Mouse (Mus musculus) layer of hippocampus, adult 8-10 months (tissue): ENCODE measurements around the gene Ccnd3. TPM values are rescaled to one million over a fixed set of nuclear protein-coding genes. Genes with fewer than 3 reads are reported as not detected.
"Not testable (repeated sequence)": the region's sequence is repeated elsewhere in the genome, so short reads cannot be mapped to it uniquely, and the experiment has no call there.

Source experiments
- DNase-seq, 2 experiments: peaks; one replicate each; pipeline ENCODE4 v3.0.0; 2022; ENCODE audit warnings: low spot score in 2 of 2
- total RNA-seq, 4 experiments: library from RNA; stranded (reverse); gene quantifications; 2 replicates each; pipeline ENCODE4 v1.2.4; 2022

Ccnd3 gene
- total RNA-seq, 4 experiments from 2014 or later = 38.4 to 45.2 (median 38.8) TPM

- no peak for DNase-seq
These were observed 89.5 kb downstream of the Ccnd3 start for GRCm38 (mm10) chr17:47594183-47594968.

DNA sequence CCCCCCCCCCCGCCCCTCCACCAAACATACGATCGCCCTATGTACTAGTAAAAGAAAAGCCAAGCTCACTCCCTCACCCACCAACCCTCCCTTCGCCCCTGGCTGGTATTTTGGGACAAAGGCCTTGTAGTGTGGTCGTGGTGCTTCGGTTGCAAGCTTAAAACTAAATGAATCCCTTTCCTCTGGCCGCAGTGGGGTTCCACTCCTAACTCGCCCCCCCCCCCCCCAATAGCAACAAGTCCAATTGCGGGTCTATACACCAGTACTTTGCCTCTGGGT is 90.1 kb downstream of the Ccnd3 start:
- DNase-seq = no peak

DNA sequence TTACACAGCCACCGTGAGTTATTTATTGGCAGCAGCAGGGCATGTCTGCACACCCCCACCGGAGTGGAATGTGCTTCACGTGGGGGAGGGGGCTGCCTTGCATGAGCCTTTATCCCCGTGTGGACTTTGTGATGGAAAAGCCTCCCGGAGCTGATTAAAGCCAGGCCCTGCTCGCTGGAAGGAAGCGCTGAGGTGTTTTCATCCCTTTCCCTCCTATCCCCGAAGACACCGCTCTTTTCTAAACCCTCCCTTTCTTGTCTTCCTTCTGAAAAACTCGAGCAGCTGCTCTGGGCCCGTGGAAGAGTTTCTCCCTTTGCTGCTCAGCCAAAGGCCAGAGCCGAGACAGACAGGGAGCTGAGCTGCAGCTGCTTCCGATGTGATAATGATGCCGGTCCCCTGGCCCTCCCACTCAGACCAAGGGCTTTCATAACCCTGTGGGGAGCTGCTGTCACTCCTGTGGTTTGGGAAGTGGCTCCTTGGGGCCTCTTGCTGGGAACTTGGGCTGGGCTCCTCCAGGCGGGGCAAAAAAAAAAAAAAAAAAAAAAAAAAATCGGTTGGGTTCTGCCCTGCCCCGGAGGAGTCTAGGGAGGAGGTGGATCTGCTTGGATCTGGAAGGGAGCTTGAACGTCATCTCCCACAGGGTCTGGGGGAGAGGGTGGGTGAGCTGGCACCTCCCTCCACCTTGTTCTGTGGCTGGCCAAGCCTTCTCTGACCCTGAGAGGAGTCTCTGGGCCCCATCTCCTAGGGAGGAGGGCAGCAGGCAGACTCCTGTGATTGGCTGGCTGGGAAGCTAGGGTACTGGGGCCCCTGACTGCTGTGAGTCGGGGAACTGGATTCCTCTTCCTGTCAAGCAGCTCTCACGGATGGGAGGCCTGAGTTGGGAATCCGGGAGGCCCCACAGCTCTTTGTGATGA is 90.7 kb downstream of the Ccnd3 start:
- DNase-seq = no peak

- DNase-seq = no peak
These were observed 91.4 kb downstream of the Ccnd3 start for GRCm38 (mm10) chr17:47596162-47596838.

DNA sequence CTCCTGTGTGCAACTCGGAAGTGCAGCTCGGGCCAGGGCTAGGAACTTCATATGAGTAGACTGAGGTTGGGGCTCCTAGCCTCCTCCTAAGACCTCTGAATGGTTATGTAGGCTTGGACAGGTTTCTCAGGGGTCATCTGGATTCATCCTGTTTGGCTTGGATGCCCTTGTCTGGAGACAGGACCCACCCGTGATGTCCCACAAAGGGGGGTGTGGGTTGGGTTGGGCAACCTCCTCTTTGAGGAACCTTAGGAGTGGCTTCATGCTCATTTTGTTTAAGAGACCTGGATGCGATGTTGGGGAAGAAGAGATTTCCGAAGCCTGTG is 92.0 kb downstream of the Ccnd3 start:
- DNase-seq = no peak

DNA sequence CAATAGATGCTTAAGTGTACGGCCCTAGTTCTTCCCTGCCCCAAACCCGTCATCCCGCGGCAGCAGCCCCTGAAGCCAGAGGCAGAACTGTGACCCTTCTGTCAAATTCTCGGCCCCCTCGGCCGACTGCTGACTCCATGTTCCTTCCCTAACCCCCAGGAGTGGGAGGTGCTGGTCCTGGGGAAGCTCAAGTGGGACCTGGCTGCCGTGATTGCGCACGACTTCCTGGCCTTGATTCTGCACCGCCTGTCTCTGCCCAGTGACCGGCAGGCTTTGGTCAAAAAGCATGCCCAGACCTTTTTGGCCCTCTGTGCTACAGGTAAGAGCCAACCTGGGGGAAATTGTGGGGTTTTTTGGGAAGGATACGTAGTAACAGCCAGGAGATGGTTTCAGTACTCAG is 92.4 kb downstream of the Ccnd3 start:
- DNase-seq = no peak

- DNase-seq = no peak
These were observed 93.2 kb downstream of the Ccnd3 start for GRCm38 (mm10) chr17:47597838-47598579.

DNA sequence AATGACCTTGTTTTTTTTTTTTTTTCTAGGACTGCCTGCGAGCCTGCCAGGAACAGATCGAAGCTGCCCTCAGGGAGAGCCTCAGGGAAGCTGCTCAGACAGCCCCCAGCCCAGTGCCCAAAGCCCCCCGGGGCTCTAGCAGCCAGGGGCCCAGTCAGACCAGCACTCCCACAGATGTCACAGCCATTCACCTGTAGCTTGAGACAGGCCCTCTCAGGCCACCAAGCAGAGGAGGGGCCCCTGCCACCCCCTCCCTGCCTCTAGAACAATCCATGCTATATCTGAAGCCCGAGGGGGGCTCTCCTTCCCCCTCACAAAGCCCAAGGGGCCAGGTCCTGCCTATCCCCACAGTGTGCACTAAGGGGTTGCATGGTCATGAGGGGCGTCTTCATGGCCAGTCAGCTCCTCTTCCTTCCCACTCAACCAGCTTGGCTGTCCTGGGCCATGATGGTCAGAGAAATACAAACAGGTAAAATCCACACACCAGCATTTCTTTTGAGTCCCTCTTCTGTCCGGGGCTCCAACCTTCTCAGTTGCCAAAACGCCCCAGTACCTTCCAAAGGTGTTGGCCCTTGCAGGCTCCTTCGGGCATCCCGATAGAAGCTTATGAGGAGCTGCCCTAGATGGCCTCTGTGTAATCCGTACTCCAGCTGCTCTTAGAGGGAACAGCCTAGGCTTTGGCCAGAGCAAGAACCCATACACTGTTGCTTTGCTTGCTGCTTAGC is 93.9 kb downstream of the Ccnd3 start:
- DNase-seq = not testable (repeated sequence)

GRCm38 (mm10) chr17:47599511-47600297 is 94.9 kb downstream of the Ccnd3 start:
- no peak for DNase-seq

- no peak for DNase-seq
These were observed 95.9 kb downstream of the Ccnd3 start for GRCm38 (mm10) chr17:47600601-47601388.

DNA sequence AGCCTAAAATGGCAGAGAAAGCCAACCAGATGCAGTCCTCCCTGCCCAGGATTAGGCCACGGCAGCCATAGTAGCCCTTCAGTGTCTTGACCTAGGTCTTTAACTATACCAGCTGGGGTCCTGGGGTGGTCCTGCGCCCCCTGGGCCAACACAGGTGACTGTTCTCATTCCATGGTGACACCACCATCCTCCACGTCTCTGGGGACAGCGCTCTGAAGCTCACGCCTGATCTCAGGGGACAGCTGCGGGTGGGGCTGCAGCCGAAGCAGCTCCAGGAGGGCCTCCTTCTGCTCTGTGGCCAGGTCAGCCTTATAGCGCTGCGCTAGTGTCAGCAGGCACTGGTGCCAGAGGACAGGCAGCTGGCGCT is 96.5 kb downstream of the Ccnd3 start:
- DNase-seq = no peak

- DNase-seq = no peak
These were observed 97.4 kb downstream of the Ccnd3 start for GRCm38 (mm10) chr17:47602289-47602688.

GRCm38 (mm10) chr17:47606220-47606619 is 101.4 kb downstream of the Ccnd3 start:
- DNase-seq = no peak

DNA sequence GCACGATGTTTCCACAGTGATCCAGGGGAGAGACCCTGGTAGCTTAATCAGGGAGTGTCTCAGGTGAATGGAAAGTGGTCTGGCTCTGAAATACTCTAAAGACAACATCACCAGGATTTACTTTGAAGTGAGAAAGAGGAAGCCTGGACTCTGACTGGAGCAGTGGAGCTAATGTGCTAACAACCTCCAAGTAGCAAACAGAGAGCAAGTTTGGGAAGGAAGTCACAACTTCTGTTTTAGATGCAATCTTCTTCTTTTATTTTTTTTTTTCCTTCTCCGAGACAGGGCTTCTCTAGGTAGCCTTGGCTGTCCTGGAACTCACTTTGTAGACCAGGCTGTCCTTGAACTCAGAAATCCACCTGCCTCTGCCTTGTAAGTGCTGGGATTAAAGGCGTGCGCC is 104.3 kb downstream of the Ccnd3 start:
- DNase-seq = no peak

DNA sequence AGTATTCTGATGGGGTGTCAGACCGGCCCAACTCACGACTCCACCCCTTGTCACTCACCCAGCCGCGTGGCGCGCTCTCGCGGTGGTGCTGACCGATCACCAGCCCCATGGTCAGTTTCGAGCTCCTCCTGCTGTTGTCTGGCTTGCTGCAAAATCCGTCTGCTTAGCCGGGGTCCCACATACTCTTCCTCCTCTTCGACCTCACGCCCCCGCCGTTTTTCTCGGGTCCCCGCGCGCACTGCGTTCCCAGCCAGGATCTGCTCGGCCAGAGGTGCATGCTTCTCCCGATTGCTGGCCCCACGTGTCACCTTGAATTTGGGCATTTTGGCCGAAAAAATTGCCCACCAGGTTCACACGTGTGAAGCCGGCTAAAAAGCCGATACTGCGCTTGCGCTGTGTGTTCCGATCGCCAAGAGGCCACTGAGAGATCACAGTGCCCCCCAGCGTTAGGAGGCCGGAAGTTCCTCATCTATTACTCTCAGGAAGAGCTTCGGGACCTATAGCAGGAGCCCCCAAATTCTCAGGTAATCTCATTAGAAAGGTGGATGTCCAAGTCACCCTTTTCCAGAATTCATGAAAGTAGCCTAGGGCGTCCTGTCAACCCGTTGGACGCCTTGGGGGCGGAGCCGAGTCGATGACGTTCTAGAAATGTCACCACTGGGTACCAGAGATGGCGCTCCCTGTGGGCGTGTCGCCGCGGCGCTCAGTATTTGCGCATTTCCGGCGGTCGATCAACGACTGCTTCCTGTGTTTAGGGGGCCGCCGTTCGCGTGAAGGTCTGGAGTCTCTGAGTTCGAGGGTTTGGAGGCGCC is 106.2 kb downstream of the Ccnd3 start, which contains the start of the genes Bysl, Med20 and Gm20517:
TSS of gene Bysl (minus strand) at position 644 of the 812 bp plus-strand sequence.
TSS of gene Med20 (plus strand) at position 734 of the 812 bp plus-strand sequence.
TSS of gene Gm20517 (plus strand) at position 741 of the 812 bp plus-strand sequence.
- peak; percentile 95 to 96 for DNase-seq

GRCm38 (mm10) chr17:47611661-47611982 is 106.8 kb downstream of the Ccnd3 start:
- DNase-seq = no peak

DNA sequence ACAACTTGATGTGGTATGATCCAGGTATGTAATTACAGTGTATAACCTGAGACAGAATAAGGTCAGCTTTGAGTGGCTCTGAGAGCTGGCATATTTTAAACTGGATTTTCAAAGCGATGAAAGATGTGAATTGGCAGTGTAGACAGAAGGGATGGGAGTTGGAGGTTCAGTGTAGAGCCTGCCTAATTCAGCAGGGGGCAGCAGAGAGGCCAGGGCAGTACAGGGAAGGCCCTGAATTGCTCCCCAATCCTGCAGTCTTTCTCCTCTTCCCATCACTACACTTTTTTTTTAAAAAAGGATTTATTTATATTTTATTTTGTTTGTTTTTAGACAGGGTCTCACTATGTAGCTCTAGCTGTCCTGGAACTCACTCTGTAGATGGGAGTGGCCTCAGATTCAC is 109.2 kb downstream of the Ccnd3 start:
- DNase-seq = no peak

DNA sequence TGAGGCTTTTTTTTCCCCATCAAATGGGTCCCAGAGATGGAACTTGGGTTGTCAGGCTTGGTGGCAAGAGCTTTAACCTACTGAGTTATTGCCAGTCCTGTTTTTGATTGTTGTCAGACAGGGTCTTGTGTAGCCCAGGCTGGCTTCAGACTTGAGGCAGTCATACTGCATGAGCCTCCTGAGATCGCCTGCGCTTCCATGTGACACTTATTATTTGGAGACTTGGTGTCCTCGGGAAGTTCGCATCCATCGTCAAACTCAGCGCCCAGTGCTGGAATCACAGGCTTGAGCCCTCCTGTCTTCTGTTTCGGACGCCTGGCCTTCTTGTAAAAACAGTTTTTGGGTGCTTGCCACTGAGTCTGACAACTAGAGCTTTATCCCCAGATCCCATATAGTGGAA is 111.3 kb downstream of the Ccnd3 start:
- no peak for DNase-seq
